Mouse (Mus musculus) heart, adult 2 months (tissue): ENCODE results near the gene Postn.

Source experiments
- CTCF ChIP-seq: fragments of 200-600 bp; IDR thresholded peaks from 2 replicates; pipeline ENCODE4 v1.8.1; 2022; ENCODE audit warnings: antibody characterized with exemption, mild to moderate bottlenecking, moderate library complexity
- EP300 ChIP-seq: fragments of 200-500 bp; IDR thresholded peaks from 2 replicates; pipeline ENCODE4 v1.6.1; 2011; ENCODE audit warnings: low read depth, low read length, control low read depth; ENCODE audit not compliant: insufficient read depth
- POLR2A ChIP-seq: fragments of 200-500 bp; IDR thresholded peaks from 2 replicates; pipeline ENCODE4 v1.6.1; 2011; ENCODE audit warnings: mild to moderate bottlenecking, low read depth, low read length, control low read depth; ENCODE audit not compliant: insufficient read depth

GRCm38 (mm10) chr3:54417833-54418386 lies 57.0 kb downstream of the Postn start:
- no peak for TF ChIP-seq POLR2A
- TF ChIP-seq CTCF, result no peak
- TF ChIP-seq EP300, result no peak
